Mouse (Mus musculus) lung, embryonic 15.5 days (tissue): Measurements from ENCODE around the gene Tmem189. TPM values are rescaled to one million over a fixed set of nuclear protein-coding genes. Genes with fewer than 3 reads are reported as not detected.

Source experiments
- ATAC-seq: fragments of 200-750 bp; cut with Nextera tagmentation; 2 replicates; pipeline ENCODE4 v1.8.0; 2017; ENCODE audit warnings: moderate number of reproducible peaks, borderline replicate concordance; ENCODE audit not compliant: low FRiP score, low TSS enrichment; ENCODE audit errors: extremely low read depth
- H3K27ac ChIP-seq: fragments of 300-500 bp; sonication (generic); 2 replicates; pipeline ENCODE4 v1.5.1; 2015; ENCODE audit warnings: moderate library complexity, mild to moderate bottlenecking, inconsistent platforms
- H3K27me3 ChIP-seq: fragments of 300-500 bp; sonication (generic); 2 replicates; pipeline ENCODE4 v1.6.1; 2015; ENCODE audit warnings: inconsistent platforms
- H3K36me3 ChIP-seq: fragments of 300-500 bp; sonication (generic); 2 replicates; pipeline ENCODE4 v1.6.1; 2015; ENCODE audit warnings: inconsistent platforms
- H3K4me1 ChIP-seq: fragments of 300-500 bp; sonication (generic); 2 replicates; pipeline ENCODE4 v1.6.1; 2015; ENCODE audit warnings: inconsistent platforms
- H3K4me2 ChIP-seq: fragments of 300-500 bp; sonication (generic); 2 replicates; pipeline ENCODE4 v1.6.1; 2015; ENCODE audit warnings: inconsistent platforms, mild to moderate bottlenecking, moderate library complexity
- H3K4me3 ChIP-seq: fragments of 300-500 bp; sonication (generic); 2 replicates; pipeline ENCODE4 v1.5.1; 2015; ENCODE audit warnings: mild to moderate bottlenecking, inconsistent platforms
- H3K9ac ChIP-seq: fragments of 300-500 bp; sonication (generic); 2 replicates; pipeline ENCODE4 v1.6.1; 2015; ENCODE audit warnings: inconsistent platforms
- H3K9me3 ChIP-seq: fragments of 300-500 bp; sonication (generic); 2 replicates; pipeline ENCODE4 v1.6.1; 2016; ENCODE audit warnings: inconsistent platforms
- WGBS: fragments of 180-500 bp; shearing (Covaris S2); methylation state at CpG from one replicate; pipeline ENCODE4 v1.1.7; 2015; 5-methylcytosine and 5-hydroxymethylcytosine counted together
- microRNA-seq: library from miRNA; unstranded; fragments of <30 nt; microRNA quantifications from one replicate; pipeline ENCODE4, GENCODE M21; 2016
- polyA plus RNA-seq: library from polyadenylated mRNA; unstranded; fragments of >200 nt; fragmentation: Nextera tagmentation; extraction: Ambion mirVana; gene quantifications from 2 replicates; pipeline ENCODE4 v1.2.1, GENCODE M21; 2015

The Tmem189 gene
- polyA plus RNA-seq, 1 experiment from 2014 or later: 43.8 TPM

DNA sequence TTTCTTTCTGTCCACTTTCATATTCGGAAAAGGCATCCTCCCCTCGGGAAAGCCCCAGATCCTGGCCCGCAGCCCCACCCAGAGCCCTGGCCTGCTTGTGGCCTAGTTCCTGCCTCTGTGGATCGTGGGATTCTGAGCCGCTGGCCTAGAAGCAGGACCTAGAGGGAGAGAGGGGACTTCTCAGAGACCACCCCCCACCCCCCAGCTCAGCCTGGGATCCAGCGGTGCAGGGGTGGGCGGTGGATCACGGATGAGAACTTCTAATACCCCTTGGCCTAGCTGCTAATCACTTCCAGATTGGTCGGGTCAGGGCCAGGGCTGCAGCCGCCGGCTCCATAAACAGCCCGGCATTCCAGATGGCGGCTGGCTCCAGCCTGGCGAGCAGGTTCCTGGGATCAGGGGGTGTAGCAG lies 93.9 kb downstream of the Tmem189 start:
- H3K4me3 ChIP-seq: no peak overlapping the region
- H3K4me2 ChIP-seq: peak overlapping the region; percentile 34
- H3K9ac ChIP-seq: peak overlapping the region; percentile 14; the same call in 1 of the 2 replicates
- no peaks in the 10 kb centered on the region for H3K36me3 ChIP-seq
- H3K27me3 ChIP-seq: no peaks in the 10 kb centered on the region
- no peak for ATAC-seq
- WGBS: 27% methylated on average over 14 of the region's 14 CpGs
- H3K9me3 ChIP-seq: no peaks in the 10 kb centered on the region
- H3K27ac ChIP-seq: peak overlapping the region; percentile 95
- peaks cover 80% of the 10 kb centered on the region for H3K4me1 ChIP-seq

DNA sequence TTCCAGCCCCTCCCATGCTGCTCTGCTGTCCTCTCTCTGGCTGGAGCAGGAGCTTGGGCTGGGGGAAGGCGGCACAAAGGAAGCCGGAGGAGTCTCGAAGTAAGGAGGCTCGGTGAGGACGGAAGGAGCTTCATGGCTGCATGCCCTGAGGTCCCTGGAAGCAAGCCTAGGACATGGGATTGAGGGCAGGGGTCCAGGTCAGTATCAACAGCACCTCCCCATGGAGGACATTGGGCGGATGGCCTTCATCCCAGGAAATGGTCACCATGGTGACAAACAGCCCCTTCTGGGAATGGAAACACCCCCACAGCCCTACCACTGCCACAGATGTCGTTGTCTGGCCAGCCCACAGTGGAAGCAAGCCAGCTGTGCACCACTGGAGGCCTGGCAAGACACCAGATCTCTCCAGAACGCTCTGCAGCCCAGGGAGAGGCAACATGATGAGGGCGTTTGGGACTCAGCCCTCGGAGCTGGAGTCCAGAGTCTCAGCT lies 95.1 kb downstream of the Tmem189 start:
- H3K4me1 ChIP-seq: peaks cover 76% of the 10 kb centered on the region
- H3K9ac ChIP-seq: 0 out of 2 replicates have a peak overlapping the region, but pooled peaks have one; percentile 18
- H3K4me3 ChIP-seq: no peak overlapping the region
- no peaks in the 10 kb centered on the region for H3K36me3 ChIP-seq
- no peaks in the 10 kb centered on the region for H3K27me3 ChIP-seq
- H3K4me2 ChIP-seq: peak overlapping the region; percentile 34
- 22% methylated on average over 10 of the region's 10 CpGs for WGBS
- H3K9me3 ChIP-seq: no peaks in the 10 kb centered on the region
- peak; percentile 81 for ATAC-seq
- peak overlapping the region; percentile 95 for H3K27ac ChIP-seq

DNA sequence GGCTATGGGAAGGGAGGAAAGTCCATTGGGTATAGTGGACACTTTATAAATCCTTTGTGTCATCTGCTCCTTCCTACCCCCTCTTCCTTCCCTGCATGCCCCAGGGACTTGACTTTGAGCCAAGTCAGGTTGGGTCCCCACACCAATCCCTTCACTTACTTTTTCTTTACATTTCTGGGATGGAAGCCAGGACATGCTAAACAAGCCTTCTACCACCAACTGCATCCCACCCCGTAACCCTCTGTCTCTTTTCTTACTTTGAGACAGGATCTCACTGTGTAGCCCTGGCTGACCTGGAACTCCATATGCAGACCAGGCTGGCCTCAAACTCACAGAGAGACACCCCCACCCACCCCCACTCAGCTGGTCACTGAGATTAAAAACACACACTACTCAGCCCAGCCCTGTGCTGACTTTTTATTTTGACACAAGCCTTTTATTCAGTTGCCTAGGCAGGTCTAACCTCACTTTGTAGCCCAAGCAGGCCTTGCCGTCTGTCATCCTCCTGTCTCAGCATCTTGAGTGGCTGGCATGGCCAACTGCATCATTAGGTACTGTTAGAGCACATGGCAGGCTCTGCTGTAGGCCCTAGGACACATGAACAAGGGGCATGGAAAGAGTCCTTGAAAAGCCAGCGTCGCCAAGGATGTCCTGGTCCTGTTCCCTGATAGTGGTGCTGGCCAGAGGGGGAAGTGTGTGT lies 95.9 kb downstream of the Tmem189 start:
- Histone ChIP-seq H3K9ac (peak overlapping the region; percentile 18; the same call in 1 of the 2 replicates), H3K4me1 (peaks cover 76% of the 10 kb centered on the region)

More for the DNA sequence above, 95.9 kb downstream of the Tmem189 start:
- 45% methylated on average over 4 of the region's 4 CpGs for WGBS
- Histone ChIP-seq H3K36me3 (no peaks in the 10 kb centered on the region), H3K9me3 (no peaks in the 10 kb centered on the region), H3K27ac (peak overlapping the region; percentile 95), H3K27me3 (no peaks in the 10 kb centered on the region), H3K4me2 (peak overlapping the region; percentile 14; the same call in 1 of the 2 replicates), H3K4me3 (no peak overlapping the region)
- no peak for ATAC-seq

Small RNAs within 50 kb of the gene (microRNA-seq; reads per million reads assigned to microRNA genes)
- gene Gm22355: not detected

Other genes starting within 250 kb of the Tmem189 start
- 99.8 and 102 TPM in 2 replicates for gene Rnf114, start 197.2 kb downstream of the Tmem189 start, polyA plus RNA-seq
- gene Spata2, start 196.9 kb downstream of the Tmem189 start, polyA plus RNA-seq: 12.3 and 15.7 TPM in 2 replicates
- 107 and 109 TPM in 2 replicates for gene Snai1, start 151.6 kb downstream of the Tmem189 start, polyA plus RNA-seq
- gene Ube2v1, start 57.7 kb downstream of the Tmem189 start, polyA plus RNA-seq: 280 and 282 TPM in 2 replicates
- gene Gm20431, start 28.3 kb downstream of the Tmem189 start, polyA plus RNA-seq: 3.2 and 3.5 TPM in 2 replicates
- 61.4 and 68.1 TPM in 2 replicates for gene Cebpb, start 907 bp downstream of the Tmem189 start, polyA plus RNA-seq
- gene Ptpn1, start 242.2 kb upstream of the Tmem189 start, polyA plus RNA-seq: 65.8 and 74.4 TPM in 2 replicates